Mouse (Mus musculus) adrenal gland, adult 18-20 months (tissue): ENCODE measurements at regions not wholly inside any gene's neighbourhood (a gene's known extent, or its start where the extent isn't known, plus 50 kb on each side); places are given as distances from the start of the nearest gene placed in this dataset.
"Not testable (repeated sequence)": the region's sequence is repeated elsewhere in the genome, so short reads cannot be mapped to it uniquely, and the experiment has no call there.

ENCODE experiments used
- DNase-seq, 2 experiments: peaks; one replicate each; pipeline ENCODE4 v3.0.0; 2021 to 2022; ENCODE audit warnings: low spot score in 2 of 2

- no peak for DNase-seq
These were observed 130.5 kb downstream of the Iqub start for GRCm38 (mm10) chr6:24384193-24384888.

- no peak for DNase-seq
These were observed 135.0 kb downstream of the Iqub start for GRCm38 (mm10) chr6:24379859-24380258.

GRCm38 (mm10) chr6:24376728-24377127 lies 138.1 kb downstream of the Iqub start:
- no peak for DNase-seq

GRCm38 (mm10) chr6:24373161-24373560 lies 141.7 kb downstream of the Iqub start:
- DNase-seq: no peak

DNA sequence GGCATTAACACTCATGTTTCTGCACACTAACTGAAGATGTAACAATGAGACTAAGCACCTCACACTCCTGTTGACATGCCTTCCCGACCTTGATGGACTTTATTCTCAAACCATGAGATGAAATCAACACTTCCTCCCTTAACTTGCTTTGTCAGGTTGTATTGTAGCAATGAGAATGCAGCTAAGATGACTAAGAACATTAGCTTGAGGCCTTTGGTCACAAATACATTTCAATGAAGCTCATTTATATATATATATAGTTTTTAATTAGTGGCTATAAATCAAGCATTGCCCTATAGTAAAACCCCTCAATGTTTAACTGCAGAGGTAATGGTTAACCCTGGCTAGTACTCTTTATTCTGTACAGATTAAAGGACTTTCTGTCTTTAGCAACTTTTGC lies 143.2 kb downstream of the Iqub start:
- no peak for DNase-seq

DNA sequence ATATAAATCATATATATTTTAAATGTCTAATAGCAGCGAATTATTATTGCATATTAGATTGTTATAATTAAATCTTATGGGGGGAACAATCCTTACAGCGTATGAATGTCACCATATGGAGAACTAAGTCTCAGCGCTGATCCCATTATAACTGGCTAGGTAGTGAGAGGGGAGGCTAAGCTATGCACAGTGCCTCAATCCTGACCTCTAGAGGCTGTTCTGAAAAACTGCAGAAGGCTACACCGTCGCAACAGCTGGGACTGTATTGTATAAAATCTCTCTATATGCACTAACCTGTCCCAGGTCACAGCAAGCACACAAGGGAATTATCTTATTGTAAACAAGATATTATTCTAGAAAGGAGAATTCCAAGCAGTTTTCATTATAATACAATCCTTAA lies 164.0 kb downstream of the Iqub start:
- peak in 1 of 2 experiments; percentile 17 for DNase-seq

DNA sequence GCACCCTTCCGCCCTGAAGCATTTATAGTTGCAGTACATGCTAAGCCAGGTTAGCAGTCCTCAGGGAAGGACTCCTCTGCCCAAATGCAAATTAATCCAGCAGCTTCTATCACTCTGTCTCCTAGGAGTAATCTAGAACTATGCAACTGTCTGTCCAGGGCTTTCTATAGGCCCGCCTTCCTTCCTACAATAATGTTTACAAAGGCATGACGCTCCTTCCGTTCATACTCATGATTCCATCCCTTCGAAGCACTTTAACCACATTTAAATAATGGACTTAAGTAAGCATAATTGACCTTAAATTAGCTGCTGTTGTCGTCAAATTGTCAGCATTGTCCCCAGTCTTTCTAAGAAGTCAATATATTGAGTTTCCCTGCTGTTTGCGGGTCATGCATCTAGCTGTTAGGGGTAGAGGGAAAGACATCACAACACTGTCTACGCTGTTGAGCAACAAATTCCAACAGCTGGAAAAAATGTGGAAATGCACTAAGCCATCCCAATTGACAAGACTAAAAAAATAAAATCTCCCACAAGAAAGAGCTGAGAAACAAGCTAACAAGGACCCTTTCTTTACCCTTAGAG lies 166.3 kb downstream of the Iqub start:
- no peak for DNase-seq

- no peak for DNase-seq
These were observed 167.0 kb downstream of the Iqub start for GRCm38 (mm10) chr6:24347745-24348480.

GRCm38 (mm10) chr6:24342471-24342870 lies 172.4 kb downstream of the Iqub start:
- DNase-seq: no peak

DNA sequence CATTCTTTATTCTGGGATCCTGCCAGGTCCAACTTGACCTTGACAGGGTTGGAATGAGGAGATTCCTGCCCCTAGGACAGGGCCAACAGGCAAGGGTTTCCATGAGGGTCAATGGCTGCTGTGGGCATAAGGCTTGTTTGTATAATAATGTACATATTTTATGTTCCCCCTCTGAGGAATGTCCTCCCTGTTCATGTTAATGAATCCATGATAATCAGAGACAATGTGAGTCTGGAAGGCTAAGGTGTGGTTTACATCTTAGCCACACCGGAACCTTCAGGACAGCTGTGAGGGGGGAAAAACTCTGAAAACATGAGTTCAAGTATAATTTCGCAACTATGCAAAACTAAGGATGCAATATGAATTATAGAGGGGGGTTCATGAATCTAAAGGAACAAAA lies 172.8 kb downstream of the Iqub start:
- no peak for DNase-seq

GRCm38 (mm10) chr6:24340107-24340506 lies 172.2 kb upstream of the Slc13a1 start:
- not testable (repeated sequence) for DNase-seq

- DNase-seq: no peak
These were observed 157.3 kb upstream of the Slc13a1 start for GRCm38 (mm10) chr6:24325215-24325614.

GRCm38 (mm10) chr6:24324718-24325117 lies 156.8 kb upstream of the Slc13a1 start:
- DNase-seq: no peak

GRCm38 (mm10) chr6:24322371-24322770 lies 154.5 kb upstream of the Slc13a1 start:
- no peak for DNase-seq

DNA sequence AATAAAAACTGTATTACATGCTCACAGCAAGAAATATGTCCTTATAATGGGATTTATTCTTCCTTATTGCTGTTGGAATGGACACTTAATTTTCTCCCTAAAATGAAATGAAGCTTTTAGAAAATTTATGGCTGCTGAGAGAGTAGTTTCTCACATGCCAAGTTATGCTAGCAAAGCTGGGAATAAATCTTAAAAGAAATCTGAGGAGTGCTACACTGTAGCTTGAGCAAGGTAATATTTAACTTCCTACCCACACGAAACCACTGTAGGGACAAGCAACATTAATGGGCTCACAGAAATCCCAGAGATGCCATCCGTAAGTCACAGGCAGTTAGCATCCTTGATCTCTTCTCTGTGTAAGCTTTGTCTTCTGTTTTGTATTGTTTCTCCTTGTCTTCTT lies 151.0 kb upstream of the Slc13a1 start:
- no peak for DNase-seq

DNA sequence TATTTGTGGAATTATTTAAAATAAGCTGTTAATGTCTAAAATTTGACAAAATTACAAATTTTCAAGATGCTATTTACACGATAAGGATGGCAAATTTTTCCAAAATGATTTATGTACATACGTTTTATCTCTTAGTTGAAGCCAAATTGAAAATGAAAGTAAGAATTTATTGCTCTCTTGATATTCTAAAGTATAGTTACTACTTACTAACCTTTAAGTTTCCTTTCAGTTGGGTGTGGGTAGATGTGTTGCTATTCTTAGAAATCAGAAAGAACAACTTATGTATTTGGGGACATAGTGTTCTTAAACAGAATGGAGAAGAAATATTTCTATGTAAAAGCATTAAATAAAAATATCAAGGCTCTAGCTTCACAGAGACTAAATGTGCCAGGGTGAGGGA lies 142.8 kb upstream of the Slc13a1 start:
- no peak for DNase-seq

DNA sequence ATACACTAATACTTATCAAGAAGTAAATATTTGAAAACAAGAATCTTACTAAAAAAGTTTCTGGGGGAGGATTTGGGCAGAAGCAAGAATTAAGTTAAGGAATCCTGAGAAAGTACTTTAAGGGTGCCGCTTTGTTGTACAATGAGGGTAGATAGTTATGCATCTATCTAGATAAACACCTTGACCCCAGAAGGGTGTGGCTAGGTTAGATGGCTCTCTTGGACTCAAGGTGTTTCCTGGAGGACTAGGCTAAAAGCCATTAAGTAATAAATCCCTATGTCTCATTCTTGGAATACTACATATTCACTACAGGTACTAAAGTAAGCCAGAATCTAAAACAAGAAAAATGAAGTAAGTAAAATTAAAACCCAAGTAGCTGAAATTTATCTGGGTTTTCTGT lies 141.9 kb upstream of the Slc13a1 start:
- no peak for DNase-seq

GRCm38 (mm10) chr6:24301681-24302080 lies 133.8 kb upstream of the Slc13a1 start:
- DNase-seq: no peak

DNA sequence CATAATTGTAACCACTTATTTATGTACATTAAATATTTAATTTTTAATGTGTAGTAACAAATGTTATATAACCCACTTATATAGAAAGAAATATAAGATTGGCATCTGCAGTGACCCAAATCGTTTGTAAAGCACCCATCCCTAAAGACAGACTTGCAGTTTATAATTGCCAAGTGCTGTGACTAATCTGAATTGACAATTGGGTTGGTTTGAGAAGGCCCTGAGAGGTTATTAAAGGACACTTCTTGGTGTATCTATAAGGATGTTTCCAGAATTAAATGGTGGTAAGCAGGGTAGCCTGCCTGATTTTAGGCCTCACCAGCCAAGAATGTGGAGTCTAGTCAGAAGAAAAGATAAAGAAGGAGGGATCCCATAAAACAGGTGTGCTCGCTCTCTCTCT lies 133.3 kb upstream of the Slc13a1 start:
- DNase-seq: no peak

DNA sequence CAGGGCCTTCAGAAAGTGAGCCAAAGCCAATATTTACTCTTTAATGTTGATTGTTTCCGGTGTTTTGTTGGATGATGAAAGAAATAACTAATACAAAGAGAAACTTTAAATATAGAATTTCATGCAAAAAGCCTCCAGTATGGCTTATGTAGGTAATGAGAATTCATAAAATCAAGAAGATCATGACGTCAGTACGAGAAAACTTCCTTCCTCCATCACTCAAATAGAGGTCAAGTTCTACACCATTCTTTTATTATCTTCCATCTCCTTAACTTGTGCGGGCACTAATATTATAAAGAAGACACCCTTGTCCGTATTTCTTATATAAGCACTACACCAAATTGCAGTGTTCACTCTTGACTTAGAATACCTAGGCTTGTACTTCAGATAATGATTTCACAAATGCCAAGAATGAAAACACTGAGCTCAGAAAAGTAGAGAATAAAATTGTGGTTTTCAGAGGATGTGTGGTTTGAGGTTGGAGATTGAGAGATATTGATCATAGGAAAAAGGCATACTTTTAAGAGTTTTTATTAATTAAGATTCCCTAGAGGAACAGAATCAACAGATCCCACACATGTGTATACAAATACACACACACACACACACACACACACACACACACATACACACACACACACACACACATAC lies 130.8 kb upstream of the Slc13a1 start:
- no peak for DNase-seq

DNA sequence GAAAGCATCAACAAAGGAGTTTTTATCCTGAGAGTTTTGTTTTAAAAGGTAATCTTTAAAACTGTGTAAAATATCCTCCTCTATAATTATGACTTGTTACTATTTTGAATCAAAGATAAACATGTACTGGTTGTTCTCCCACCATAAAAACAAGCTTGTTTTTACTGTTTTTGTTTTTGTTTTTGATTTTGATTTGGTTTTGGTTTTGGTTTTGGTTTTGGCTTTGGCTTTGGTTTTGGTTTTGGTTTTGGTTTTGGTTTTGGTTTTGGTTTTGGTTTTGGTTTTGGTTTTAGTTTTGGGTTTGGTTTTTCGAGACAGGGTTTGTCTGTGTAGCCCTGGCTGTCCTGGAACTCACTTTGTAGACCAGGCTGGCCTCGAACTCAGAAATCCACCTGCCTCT lies 120.9 kb upstream of the Slc13a1 start:
- not testable (repeated sequence) for DNase-seq

- no peak for DNase-seq
These were observed 104.9 kb upstream of the Slc13a1 start for GRCm38 (mm10) chr6:24272821-24273220.
